Mouse (Mus musculus): ENCODE measurements around the gene Ccsap. TPM values are rescaled to one million over a fixed set of nuclear protein-coding genes. Genes with fewer than 3 reads are reported as not detected.
A peak's percentile ranks its signal among the peaks of the same experiment; 100 is the strongest.

The Ccsap gene
- polyA plus RNA-seq, 1 experiment from 2014 or later, result 6.4 TPM

DNA sequence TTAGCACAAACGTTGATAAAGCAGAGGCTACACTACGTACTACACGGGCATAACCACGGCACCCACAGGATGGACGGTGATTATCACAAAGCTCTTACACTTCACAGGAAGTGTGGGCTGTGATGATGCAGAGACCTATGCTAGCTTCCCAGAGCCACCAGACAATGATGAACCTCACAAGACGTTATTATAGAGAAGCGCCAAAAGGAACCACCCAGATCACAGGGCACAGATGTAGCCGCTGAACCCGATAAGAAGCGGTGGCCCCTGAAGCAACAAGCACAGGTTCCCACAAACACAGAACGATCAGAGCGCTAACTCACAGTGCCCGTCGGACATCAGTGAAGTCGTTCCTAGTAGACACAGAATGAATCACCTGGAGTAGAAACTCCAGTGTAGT is 62.1 kb downstream of the Ccsap start:
- ATAC-seq, result no peak
- no peak overlapping the region for H3K4me2 ChIP-seq
- 90% methylated on average over 15 of the region's 15 CpGs for WGBS

DNA sequence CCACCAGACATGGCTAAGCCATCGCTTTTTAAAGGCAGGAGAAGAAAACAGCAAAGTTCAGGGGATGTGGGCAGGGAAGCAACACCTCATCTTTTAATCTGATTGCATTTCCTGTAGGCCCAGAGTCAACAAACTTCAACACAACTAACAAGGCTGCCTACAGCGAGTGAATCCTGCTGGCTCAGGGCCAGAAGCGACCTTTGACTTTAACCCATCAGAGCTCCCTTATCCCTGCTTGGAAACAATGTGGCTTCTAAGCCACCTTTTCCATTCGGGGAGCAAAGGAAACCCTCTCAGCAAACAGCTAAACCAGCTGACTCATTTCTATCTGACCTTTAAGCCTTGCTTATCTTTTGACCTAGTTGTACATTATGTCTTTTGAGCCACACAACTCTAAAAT is 63.3 kb downstream of the Ccsap start:
- H3K27me3 ChIP-seq, result no peaks in the 10 kb centered on the region
- H3K9ac ChIP-seq, result no peak overlapping the region
- 54% methylated on average over 4 of the region's 4 CpGs for WGBS
- H3K9me3 ChIP-seq (replicated peaks), result no peaks in the 10 kb centered on the region
- no peak overlapping the region for H3K4me2 ChIP-seq
- ATAC-seq, result no peak
- peaks cover 3% of the 10 kb centered on the region for H3K4me1 ChIP-seq
- no peak overlapping the region for H3K27ac ChIP-seq
- H3K4me3 ChIP-seq, result no peak overlapping the region
- H3K36me3 ChIP-seq (ENCODE audit: poor library complexity, severe bottlenecking), result no peaks in the 10 kb centered on the region

More for the DNA sequence above, 62.1 kb downstream of the Ccsap start:
- Histone ChIP-seq H3K4me3 (no peak overlapping the region), H3K27ac (no peak overlapping the region), H3K9me3 (replicated peaks) (no peaks in the 10 kb centered on the region), H3K9ac (no peak overlapping the region), H3K27me3 (no peaks in the 10 kb centered on the region), H3K4me1 (no peaks in the 10 kb centered on the region), H3K36me3 (ENCODE audit: poor library complexity, severe bottlenecking) (no peaks in the 10 kb centered on the region)

DNA sequence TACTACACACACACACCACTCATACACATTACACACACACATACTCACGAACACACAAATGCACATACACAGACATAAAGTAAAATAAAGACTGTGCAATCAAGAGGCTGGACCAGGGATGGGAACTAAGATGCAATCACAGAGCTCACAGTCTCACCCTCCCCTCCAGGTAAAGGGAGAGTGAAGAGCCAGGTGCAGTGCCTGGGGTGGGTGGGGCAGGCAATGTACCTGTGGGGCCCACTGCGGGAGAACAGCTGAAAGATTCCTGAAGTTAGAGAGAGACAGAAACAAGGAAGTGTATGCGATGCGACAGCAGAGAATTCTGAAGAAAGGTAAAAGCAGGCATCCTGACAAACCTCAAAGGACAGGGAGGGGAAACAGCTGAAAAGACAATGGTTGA is 65.2 kb downstream of the Ccsap start:
- Histone ChIP-seq H3K36me3 (ENCODE audit: poor library complexity, severe bottlenecking) (no peaks in the 10 kb centered on the region), H3K9me3 (replicated peaks) (no peaks in the 10 kb centered on the region), H3K4me2 (no peak overlapping the region), H3K9ac (no peak overlapping the region), H3K4me3 (no peak overlapping the region), H3K27ac (no peak overlapping the region), H3K27me3 (no peaks in the 10 kb centered on the region), H3K4me1 (peaks cover 19% of the 10 kb centered on the region)
- WGBS, result 82% methylated on average over 4 of the region's 4 CpGs
- ATAC-seq, result no peak

DNA sequence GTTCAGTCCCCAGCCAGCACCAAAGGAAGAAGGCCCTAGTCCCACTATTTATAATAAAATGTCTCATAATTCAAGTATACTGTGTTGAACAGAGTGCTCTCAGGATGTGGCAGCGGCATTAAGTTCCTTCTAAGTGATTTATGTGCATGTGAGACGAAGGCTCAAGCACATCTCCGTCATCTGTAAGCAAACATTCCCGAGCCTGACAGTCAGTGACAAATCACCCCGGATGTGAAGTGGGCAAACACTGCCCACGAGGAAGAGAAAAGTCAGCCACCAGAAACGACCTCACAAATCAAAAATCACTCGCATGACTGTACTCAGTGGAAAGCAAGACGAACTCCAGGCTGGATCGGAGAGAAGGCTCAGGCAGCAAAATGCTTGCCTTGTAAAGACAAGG is 66.1 kb downstream of the Ccsap start:
- Histone ChIP-seq H3K36me3 (ENCODE audit: poor library complexity, severe bottlenecking) (no peaks in the 10 kb centered on the region), H3K4me3 (no peak overlapping the region), H3K9ac (no peak overlapping the region), H3K4me2 (no peak overlapping the region), H3K4me1 (peaks cover 19% of the 10 kb centered on the region), H3K9me3 (replicated peaks) (no peaks in the 10 kb centered on the region), H3K27me3 (no peaks in the 10 kb centered on the region), H3K27ac (no peak overlapping the region)
- ATAC-seq, result no peak
- WGBS, result 76% methylated on average over 10 of the region's 10 CpGs

DNA sequence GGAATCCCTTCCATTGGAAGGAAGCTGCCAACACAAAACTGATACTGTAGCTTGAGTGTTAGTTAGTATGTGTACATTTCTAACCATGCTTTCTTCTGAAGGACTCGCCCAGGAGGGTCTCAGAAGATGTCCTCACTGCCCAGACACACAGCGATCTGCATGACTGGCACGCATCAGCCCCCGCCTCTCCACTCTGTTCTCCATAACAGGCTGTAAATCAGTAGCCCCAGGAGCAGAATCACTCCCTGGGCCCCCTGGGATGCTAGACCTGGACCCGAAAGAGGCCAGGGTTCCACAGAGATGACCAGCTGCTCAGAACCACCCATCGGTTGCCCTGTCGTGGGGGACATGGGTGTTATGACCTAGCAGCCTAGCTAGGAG is 68.2 kb downstream of the Ccsap start:
- H3K9ac ChIP-seq, result no peak overlapping the region

DNA sequence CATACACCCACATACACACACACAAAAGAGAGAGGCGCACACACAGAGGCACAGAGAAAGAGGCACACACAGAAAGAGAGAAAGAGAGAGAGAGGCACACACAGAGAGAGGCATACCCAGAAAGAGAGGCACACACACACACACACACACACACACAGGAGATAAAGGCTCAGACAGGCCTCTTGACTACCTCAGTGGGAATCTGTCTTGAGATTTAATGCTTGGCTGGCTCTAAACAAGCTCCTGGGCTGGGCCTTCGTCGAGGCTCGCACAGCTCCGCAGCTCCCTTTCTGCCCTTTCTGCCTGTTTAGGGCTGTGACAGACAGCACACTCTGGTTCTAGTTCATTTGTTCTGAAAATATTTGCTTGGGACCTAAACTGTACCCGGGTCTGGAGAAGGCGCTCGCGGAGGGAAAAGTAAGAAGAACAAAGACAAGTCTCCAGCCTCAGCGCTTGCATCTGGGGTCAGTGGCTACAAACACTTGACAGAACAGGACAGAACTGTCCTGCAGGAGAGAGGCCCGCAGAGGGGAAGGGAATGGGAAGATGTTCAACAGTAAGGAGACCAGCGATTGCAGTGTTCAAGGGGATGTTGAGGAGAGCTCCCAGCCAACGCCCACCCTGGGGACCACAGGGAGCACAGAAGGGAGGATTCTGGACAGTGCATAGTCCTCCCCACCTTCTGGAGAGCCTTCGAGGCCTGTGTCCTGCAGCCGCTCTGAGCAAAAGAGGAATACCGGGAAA is 68.7 kb downstream of the Ccsap start:
- Histone ChIP-seq H3K27me3 (no peaks in the 10 kb centered on the region), H3K9ac (peak overlapping the region; percentile 8; the same call in 1 of the 2 replicates), H3K4me3 (no peak overlapping the region), H3K9me3 (replicated peaks) (no peaks in the 10 kb centered on the region), H3K4me1 (peaks cover 19% of the 10 kb centered on the region), H3K4me2 (peak overlapping the region; percentile 17; the same call in 1 of the 2 replicates), H3K27ac (peak overlapping the region; percentile 87), H3K36me3 (ENCODE audit: poor library complexity, severe bottlenecking) (no peaks in the 10 kb centered on the region)
- WGBS, result 13% methylated on average over 16 of the region's 16 CpGs
- peak; percentile 71; the same call in 1 of the 2 replicates for ATAC-seq

More for the DNA sequence above, 68.2 kb downstream of the Ccsap start:
- WGBS, result 57% methylated on average over 7 of the region's 7 CpGs
- Histone ChIP-seq H3K4me3 (no peak overlapping the region), H3K36me3 (ENCODE audit: poor library complexity, severe bottlenecking) (no peaks in the 10 kb centered on the region), H3K9me3 (replicated peaks) (no peaks in the 10 kb centered on the region), H3K27me3 (no peaks in the 10 kb centered on the region), H3K27ac (peak overlapping the region; percentile 87), H3K4me2 (peak overlapping the region; percentile 17; the same call in 1 of the 2 replicates), H3K4me1 (peaks cover 19% of the 10 kb centered on the region)
- no peak for ATAC-seq

Other genes with a start within 250 kb of the Ccsap start
- 8.3 and 8.9 TPM in 2 replicates for gene Rhou, start 206.3 kb downstream of the Ccsap start, polyA plus RNA-seq (2015; fragmentation: Nextera tagmentation; extraction: Ambion mirVana)
- 70.9 and 72.2 TPM in 2 replicates for gene Rab4a, start 54.2 kb downstream of the Ccsap start, polyA plus RNA-seq (2015; fragmentation: Nextera tagmentation; extraction: Ambion mirVana)
- gene Acta1, start 34.5 kb upstream of the Ccsap start, polyA plus RNA-seq (2015; fragmentation: Nextera tagmentation; extraction: Ambion mirVana), result 1.7 and 3.1 TPM in 2 replicates
- gene Nup133, start 89.1 kb upstream of the Ccsap start, polyA plus RNA-seq (2015; fragmentation: Nextera tagmentation; extraction: Ambion mirVana), result 38.5 and 42.6 TPM in 2 replicates
- 8.5 and 9.1 TPM in 2 replicates for gene Abcb10, start 122.9 kb upstream of the Ccsap start, polyA plus RNA-seq (2015; fragmentation: Nextera tagmentation; extraction: Ambion mirVana)
- gene Taf5l, start 161.2 kb upstream of the Ccsap start, polyA plus RNA-seq (2015; fragmentation: Nextera tagmentation; extraction: Ambion mirVana), result 27.5 and 30.9 TPM in 2 replicates
- 3.2 and 3.5 TPM in 2 replicates for gene Urb2, start 161.3 kb upstream of the Ccsap start, polyA plus RNA-seq (2015; fragmentation: Nextera tagmentation; extraction: Ambion mirVana)